Mouse (Mus musculus) skeletal muscle tissue, postnatal 0 days (tissue): ENCODE results near the gene A630023A22Rik. TPM values are rescaled to one million over a fixed set of nuclear protein-coding genes. Genes with fewer than 3 reads are reported as not detected.

Source experiments
- polyA plus RNA-seq: library from polyadenylated mRNA; unstranded; fragments of >200 nt; fragmentation: Nextera tagmentation; extraction: Ambion mirVana; gene quantifications from 2 replicates; pipeline ENCODE4 v1.2.1, GENCODE M21; 2015

A630023A22Rik gene
- not detected in 2 replicates for polyA plus RNA-seq

DNA sequence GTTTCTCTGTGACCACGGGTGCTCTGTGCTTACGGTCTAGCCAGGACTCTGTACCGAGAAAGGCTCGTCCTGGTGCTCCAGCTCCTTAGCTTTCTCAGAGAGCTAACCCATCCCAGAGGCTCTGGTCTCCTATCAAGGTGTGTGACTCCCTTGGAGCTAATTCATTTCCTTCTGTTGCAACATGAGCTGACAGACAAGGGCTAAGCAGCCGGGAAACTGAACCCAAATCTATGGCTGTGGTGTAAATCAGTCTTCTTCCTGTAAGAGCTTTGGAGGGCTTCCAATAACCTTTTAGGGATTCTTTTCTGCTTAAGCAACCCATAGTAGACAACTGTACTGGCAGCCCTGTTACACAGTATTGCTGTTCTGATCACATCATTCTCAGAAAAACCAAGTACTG is at the start of gene A630023A22Rik:
Gene A630023A22Rik (minus strand): TSS at position 154 of the 400 bp plus-strand sequence.

GRCm38 (mm10) chr14:34152342-34152741 is 49.8 kb upstream of the A630023A22Rik start, which contains the start of gene Npy4r:
Gene Npy4r (minus strand): TSS chr14:34152489.

DNA sequence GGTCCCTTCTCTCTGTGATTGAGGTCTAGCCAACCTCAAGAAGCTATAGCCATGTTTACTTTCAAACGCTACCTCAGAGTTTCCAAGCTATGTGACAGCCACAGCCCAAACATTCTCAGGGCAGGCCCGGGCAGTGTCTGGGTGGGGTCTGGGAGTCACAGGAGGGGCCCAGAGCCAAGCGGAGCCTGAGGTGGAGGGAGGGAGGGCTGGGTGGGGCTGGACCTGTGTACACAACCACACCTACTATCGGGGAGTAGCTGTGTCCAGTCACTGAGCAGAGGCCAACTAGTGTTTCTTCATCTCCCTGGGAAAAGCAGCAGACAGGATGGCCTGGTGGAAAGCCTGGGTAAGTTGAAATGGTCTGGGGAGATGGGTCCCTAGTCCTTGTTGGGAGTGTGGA is 16.8 kb downstream of the A630023A22Rik start, which contains the start of gene Anxa8:
Gene Anxa8 (plus strand): TSS at position 251 of the 400 bp plus-strand sequence.

GRCm38 (mm10) chr14:34052516-34052915 is 50.0 kb downstream of the A630023A22Rik start, which contains the start of gene Antxrl:
Gene Antxrl (plus strand): TSS chr14:34052707.

GRCm38 (mm10) chr14:34016381-34016780 is 86.2 kb downstream of the A630023A22Rik start, which contains the start of gene Gm5460:
Gene Gm5460 (plus strand): TSS chr14:34016758.

GRCm38 (mm10) chr14:34015063-34015462 is 87.5 kb downstream of the A630023A22Rik start, which contains the start of gene Gm30083:
Gene Gm30083 (minus strand): TSS chr14:34015182.

Other genes starting within 250 kb of the A630023A22Rik start
- gene Gdf10, start 179.2 kb downstream of the A630023A22Rik start, polyA plus RNA-seq = 1.9 and 2.3 TPM in 2 replicates
- gene Gdf2, start 161.7 kb downstream of the A630023A22Rik start, polyA plus RNA-seq = not detected in 2 replicates
- not detected in 2 replicates for gene Rbp3, start 148.8 kb downstream of the A630023A22Rik start, polyA plus RNA-seq
- 0.03 and 0.05 TPM in 2 replicates for gene Zfp488, start 124.0 kb downstream of the A630023A22Rik start, polyA plus RNA-seq
- not detected in 2 replicates for gene Gm30083, start 87.6 kb downstream of the A630023A22Rik start, polyA plus RNA-seq
- 0.06 and 0.40 TPM in 2 replicates for gene Gm5460, start 86.0 kb downstream of the A630023A22Rik start, polyA plus RNA-seq
- gene Antxrl, start 50.0 kb downstream of the A630023A22Rik start, polyA plus RNA-seq = not detected in 2 replicates
- 2.4 and 17.8 TPM in 2 replicates for gene Anxa8, start 16.8 kb downstream of the A630023A22Rik start, polyA plus RNA-seq
- not detected in 2 replicates for gene Npy4r, start 49.7 kb upstream of the A630023A22Rik start, polyA plus RNA-seq
- gene Gprin2, start 98.9 kb upstream of the A630023A22Rik start, polyA plus RNA-seq = 0.22 and 0.27 TPM in 2 replicates
- 0.71 and 0.97 TPM in 2 replicates for gene Syt15, start 116.8 kb upstream of the A630023A22Rik start, polyA plus RNA-seq
- 7.7 and 8.1 TPM in 2 replicates for gene Shld2, start 207.7 kb upstream of the A630023A22Rik start, polyA plus RNA-seq
- gene Glud1, start 208.0 kb upstream of the A630023A22Rik start, polyA plus RNA-seq = 58.0 and 61.5 TPM in 2 replicates